Mouse (Mus musculus): ENCODE results near the gene Klhl40. TPM values are rescaled to one million over a fixed set of nuclear protein-coding genes. Genes with fewer than 3 reads are reported as not detected.

The Klhl40 gene
- 16.7 and 23.2 TPM in 2 replicates for polyA plus RNA-seq (2015; fragmentation: Nextera tagmentation; extraction: Ambion mirVana)

- WGBS = 17% methylated on average over 30 of the region's 30 CpGs
- peak; percentile 77 for ATAC-seq (ENCODE audit: insufficient number of reproducible peaks, low FRiP score, low TSS enrichment, low read depth)
- H3K36me3 ChIP-seq = no peaks in the 10 kb centered on the region
- peaks cover 34% of the 10 kb centered on the region for H3K27me3 ChIP-seq
- peak within 1 kb of the TSS; percentile 35 for H3K4me3 ChIP-seq (replicated peaks)
- no peak within 1 kb of the TSS; the same call in 1 of the 2 replicates for H3K27ac ChIP-seq (replicated peaks)
- peaks cover 11% of the 10 kb centered on the region for H3K4me1 ChIP-seq
- H3K9me3 ChIP-seq (replicated peaks) = no peaks in the 10 kb centered on the region
- no peak within 1 kb of the TSS for H3K9ac ChIP-seq
- H3K4me2 ChIP-seq (replicated peaks) = peak within 1 kb of the TSS; percentile 56
Observed at GRCm38 (mm10) chr9:121777484-121778065, at the start of gene Klhl40. Gene Klhl40, plus strand, starts transcription at chr9:121777607.

GRCm38 (mm10) chr9:121740490-121740889, 36.9 kb upstream of the Klhl40 start:
- H3K27ac ChIP-seq (replicated peaks) = no peak overlapping the region
- H3K4me3 ChIP-seq (replicated peaks) = no peak overlapping the region
- no peak for ATAC-seq (ENCODE audit: insufficient number of reproducible peaks, low FRiP score, low TSS enrichment, low read depth)
- H3K36me3 ChIP-seq = peaks cover 68% of the 10 kb centered on the region
- H3K4me1 ChIP-seq = no peaks in the 10 kb centered on the region
- no peak overlapping the region for H3K4me2 ChIP-seq (replicated peaks)
- no peaks in the 10 kb centered on the region for H3K9me3 ChIP-seq (replicated peaks)
- H3K27me3 ChIP-seq = no peaks in the 10 kb centered on the region
- WGBS = 83% methylated on average over 6 of the region's 6 CpGs
- H3K9ac ChIP-seq = no peak overlapping the region

GRCm38 (mm10) chr9:121741168-121741567, 36.2 kb upstream of the Klhl40 start:
- no peak for ATAC-seq (ENCODE audit: insufficient number of reproducible peaks, low FRiP score, low TSS enrichment, low read depth)
- no peak overlapping the region for H3K9ac ChIP-seq
- no peak overlapping the region for H3K4me2 ChIP-seq (replicated peaks)
- H3K4me1 ChIP-seq = no peaks in the 10 kb centered on the region
- no peaks in the 10 kb centered on the region for H3K27me3 ChIP-seq
- no peak overlapping the region for H3K4me3 ChIP-seq (replicated peaks)
- no peak overlapping the region for H3K27ac ChIP-seq (replicated peaks)
- H3K9me3 ChIP-seq (replicated peaks) = no peaks in the 10 kb centered on the region
- 91% methylated on average over 3 of the region's 3 CpGs for WGBS
- H3K36me3 ChIP-seq = peaks cover 69% of the 10 kb centered on the region

GRCm38 (mm10) chr9:121744051-121744450, 33.4 kb upstream of the Klhl40 start:
- no peak overlapping the region for H3K4me3 ChIP-seq (replicated peaks)
- no peaks in the 10 kb centered on the region for H3K9me3 ChIP-seq (replicated peaks)
- H3K4me1 ChIP-seq = no peaks in the 10 kb centered on the region
- no peak overlapping the region for H3K9ac ChIP-seq
- no peaks in the 10 kb centered on the region for H3K27me3 ChIP-seq
- WGBS = 91% methylated on average over 8 of the region's 8 CpGs
- no peak for ATAC-seq (ENCODE audit: insufficient number of reproducible peaks, low FRiP score, low TSS enrichment, low read depth)
- H3K4me2 ChIP-seq (replicated peaks) = no peak overlapping the region
- peaks cover 87% of the 10 kb centered on the region for H3K36me3 ChIP-seq
- no peak overlapping the region for H3K27ac ChIP-seq (replicated peaks)

GRCm38 (mm10) chr9:121752774-121753173, 24.6 kb upstream of the Klhl40 start:
- Histone ChIP-seq H3K4me3 (replicated peaks) (no peak overlapping the region), H3K9me3 (replicated peaks) (no peaks in the 10 kb centered on the region), H3K27me3 (no peaks in the 10 kb centered on the region), H3K4me2 (replicated peaks) (no peak overlapping the region), H3K4me1 (peaks cover 12% of the 10 kb centered on the region), H3K27ac (replicated peaks) (no peak overlapping the region), H3K9ac (no peak overlapping the region), H3K36me3 (peaks cover 78% of the 10 kb centered on the region)
- 95% methylated on average over 9 of the region's 9 CpGs for WGBS
- ATAC-seq (ENCODE audit: insufficient number of reproducible peaks, low FRiP score, low TSS enrichment, low read depth) = no peak

GRCm38 (mm10) chr9:121754624-121755023, 22.8 kb upstream of the Klhl40 start:
- Histone ChIP-seq H3K36me3 (peaks cover 60% of the 10 kb centered on the region), H3K4me1 (peaks cover 27% of the 10 kb centered on the region), H3K27me3 (no peaks in the 10 kb centered on the region), H3K27ac (replicated peaks) (no peak overlapping the region), H3K9me3 (replicated peaks) (no peaks in the 10 kb centered on the region), H3K4me3 (replicated peaks) (no peak overlapping the region), H3K4me2 (replicated peaks) (no peak overlapping the region), H3K9ac (no peak overlapping the region)
- 82% methylated on average over 3 of the region's 3 CpGs for WGBS
- no peak for ATAC-seq (ENCODE audit: insufficient number of reproducible peaks, low FRiP score, low TSS enrichment, low read depth)

- WGBS = 84% methylated on average over 3 of the region's 3 CpGs
- no peak for ATAC-seq (ENCODE audit: insufficient number of reproducible peaks, low FRiP score, low TSS enrichment, low read depth)
- no peak overlapping the region for H3K9ac ChIP-seq
- peak overlapping the region; percentile 92 for H3K27ac ChIP-seq (replicated peaks)
- H3K4me3 ChIP-seq (replicated peaks) = no peak overlapping the region
- H3K36me3 ChIP-seq = peaks cover 38% of the 10 kb centered on the region
- H3K4me2 ChIP-seq (replicated peaks) = no peak overlapping the region
- H3K4me1 ChIP-seq = peaks cover 42% of the 10 kb centered on the region
- no peaks in the 10 kb centered on the region for H3K27me3 ChIP-seq
- H3K9me3 ChIP-seq (replicated peaks) = no peaks in the 10 kb centered on the region
Observed at GRCm38 (mm10) chr9:121756785-121757184, 20.6 kb upstream of the Klhl40 start.

GRCm38 (mm10) chr9:121757432-121757831, 20.0 kb upstream of the Klhl40 start:
- Histone ChIP-seq H3K36me3 (peaks cover 35% of the 10 kb centered on the region), H3K4me1 (peaks cover 48% of the 10 kb centered on the region), H3K9me3 (replicated peaks) (no peaks in the 10 kb centered on the region), H3K4me3 (replicated peaks) (peak overlapping the region; percentile 74; the same call in 1 of the 2 replicates), H3K27ac (replicated peaks) (peak overlapping the region; percentile 92), H3K9ac (no peak overlapping the region), H3K4me2 (replicated peaks) (peak overlapping the region; percentile 85), H3K27me3 (no peaks in the 10 kb centered on the region)
- ATAC-seq (ENCODE audit: insufficient number of reproducible peaks, low FRiP score, low TSS enrichment, low read depth) = no peak
- 27% methylated on average over 3 of the region's 3 CpGs for WGBS

GRCm38 (mm10) chr9:121757835-121758814, 19.3 kb upstream of the Klhl40 start:
- Histone ChIP-seq H3K36me3 (peaks cover 36% of the 10 kb centered on the region), H3K27ac (replicated peaks) (peak overlapping the region; percentile 92), H3K9ac (peak overlapping the region; percentile 67), H3K27me3 (no peaks in the 10 kb centered on the region), H3K9me3 (replicated peaks) (no peaks in the 10 kb centered on the region), H3K4me2 (replicated peaks) (peak overlapping the region; percentile 85), H3K4me3 (replicated peaks) (peak overlapping the region; percentile 74), H3K4me1 (peaks cover 48% of the 10 kb centered on the region)
- 27% methylated on average over 10 of the region's 10 CpGs for WGBS
- peak; percentile 69 for ATAC-seq (ENCODE audit: insufficient number of reproducible peaks, low FRiP score, low TSS enrichment, low read depth)

GRCm38 (mm10) chr9:121759091-121760081, 18.0 kb upstream of the Klhl40 start, which contains the start of gene Zfp651:
Gene Zfp651, plus strand, starts transcription at chr9:121759330.
- no peaks in the 10 kb centered on the region for H3K27me3 ChIP-seq
- H3K9me3 ChIP-seq (replicated peaks) = no peaks in the 10 kb centered on the region
- peaks cover 55% of the 10 kb centered on the region for H3K4me1 ChIP-seq
- under 1% methylated on average over 89 of the region's 97 CpGs for WGBS
- H3K9ac ChIP-seq = peak within 1 kb of the TSS; percentile 67
- peak; percentile 75 for ATAC-seq (ENCODE audit: insufficient number of reproducible peaks, low FRiP score, low TSS enrichment, low read depth)
- peak within 1 kb of the TSS; percentile 74 for H3K4me3 ChIP-seq (replicated peaks)
- H3K4me2 ChIP-seq (replicated peaks) = peak within 1 kb of the TSS; percentile 85
- H3K27ac ChIP-seq (replicated peaks) = peak within 1 kb of the TSS; percentile 92
- H3K36me3 ChIP-seq = peaks cover 42% of the 10 kb centered on the region
